Comparison of ENCODE assay signal across 8 mouse cellular contexts in genomic region chr15:31536051-31536737, GRCm38 (mm10). TPM values are rescaled to one million over a fixed set of nuclear protein-coding genes. Genes with fewer than 3 reads are reported as not detected.
DNase-seq lines count a peak whose midpoint lies in the region; ATAC-seq and TF ChIP-seq lines count a peak whose summit lies in the region.

No protein-coding gene starts in this region.

- H3K4me3 ChIP-seq in ES-Bruce4 (ENCODE audit: low read depth, low read length), result no peak overlapping the region
- H3K4me3 ChIP-seq in hindbrain, embryonic 10.5 days, result peak overlapping the region; percentile 23
- no peak overlapping the region for H3K4me3 ChIP-seq in intestine, postnatal 0 days (ENCODE audit: low read depth, low read length)

- peak; percentile 41; the same call in 1 of the 2 replicates for TF ChIP-seq EP300 in ES-Bruce4 (IDR thresholded peaks at IDR 0.05; ENCODE audit: insufficient read depth, low read depth, low read length)

- H3K4me2 ChIP-seq in intestine, postnatal 0 days (replicated peaks; ENCODE audit: low read depth), result no peak overlapping the region

- DNase-seq in brain, adult 2 months (ENCODE audit: low read depth, low spot score), result peak; percentile 89
- peak; percentile 82 for DNase-seq in hindbrain, embryonic 10.5 days (ENCODE audit: low spot score)
- DNase-seq in liver, result peak; percentile 14
- peak; percentile 76 to 88 for DNase-seq in right cerebral cortex, postnatal 10 days (ENCODE audit: low spot score in 2 of 2)
- DNase-seq in thymus, postnatal 36 days, result no peak
- no peak for DNase-seq in heart, postnatal 36 days

- 11% methylated on average over 7 of the region's 7 CpGs for WGBS in hindbrain, embryonic 10.5 days
- WGBS in intestine, postnatal 0 days, result 20% methylated on average over 7 of the region's 7 CpGs

- no peak for TF ChIP-seq CTCF in ES-Bruce4 (IDR thresholded peaks at IDR 0.05; ENCODE audit: low read depth, low read length)
- TF ChIP-seq CTCF in intestine, postnatal 0 days (IDR thresholded peaks at IDR 0.05; ENCODE audit: low read depth), result no peak

- H3K27ac ChIP-seq in ES-Bruce4 (ENCODE audit: insufficient read depth, low read length), result peak overlapping the region; percentile 71
- H3K27ac ChIP-seq in hindbrain, embryonic 10.5 days, result peak overlapping the region; percentile 83
- H3K27ac ChIP-seq in intestine, postnatal 0 days (ENCODE audit: low read depth, low read length), result no peak overlapping the region

- no peak for TF ChIP-seq POLR2A in ES-Bruce4 (IDR thresholded peaks at IDR 0.05; ENCODE audit: insufficient read depth, low read length)

- no peaks in the 10 kb centered on the region for H3K9me3 ChIP-seq in ES-Bruce4 (replicated peaks; ENCODE audit: control insufficient read depth, insufficient read depth, low read length, poor library complexity, severe bottlenecking)
- 0 out of 2 replicates have a peak, but pooled peaks cover 2% of the 10 kb centered on the region for H3K9me3 ChIP-seq in hindbrain, embryonic 10.5 days
- H3K9me3 ChIP-seq in intestine, postnatal 0 days (ENCODE audit: control insufficient read depth), result no peaks in the 10 kb centered on the region

- H3K4me1 ChIP-seq in ES-Bruce4 (ENCODE audit: control insufficient read depth, insufficient read depth, low read length), result peaks cover 7% of the 10 kb centered on the region
- H3K4me1 ChIP-seq in hindbrain, embryonic 10.5 days (replicated peaks), result peaks cover 41% of the 10 kb centered on the region
- H3K4me1 ChIP-seq in intestine, postnatal 0 days (replicated peaks; ENCODE audit: control insufficient read depth, insufficient read depth, low read length), result 0 out of 2 replicates have a peak, but pooled peaks cover 2% of the 10 kb centered on the region

- no peak overlapping the region for H3K9ac ChIP-seq in ES-Bruce4 (ENCODE audit: low read depth, poor library complexity, severe bottlenecking)
- no peak overlapping the region for H3K9ac ChIP-seq in intestine, postnatal 0 days (ENCODE audit: low read depth, low read length)

- intact Hi-C loops in heart, postnatal 36 days (cut with DNase I), result no loop called here

- ATAC-seq in intestine, postnatal 0 days, result no peak

- no peaks in the 10 kb centered on the region for H3K36me3 ChIP-seq in ES-Bruce4 (ENCODE audit: control insufficient read depth, insufficient read depth, low read length, poor library complexity, severe bottlenecking)
- H3K36me3 ChIP-seq in hindbrain, embryonic 10.5 days, result no peaks in the 10 kb centered on the region
- no peaks in the 10 kb centered on the region for H3K36me3 ChIP-seq in intestine, postnatal 0 days (ENCODE audit: control insufficient read depth, insufficient read depth)

- no peaks in the 10 kb centered on the region for H3K27me3 ChIP-seq in ES-Bruce4 (ENCODE audit: control insufficient read depth, insufficient read depth, low read length, poor library complexity, severe bottlenecking)
- 0 out of 2 replicates have a peak, but pooled peaks cover 9% of the 10 kb centered on the region for H3K27me3 ChIP-seq in hindbrain, embryonic 10.5 days (ENCODE audit: insufficient read depth, poor library complexity, severe bottlenecking)
- H3K27me3 ChIP-seq in intestine, postnatal 0 days (replicated peaks; ENCODE audit: control insufficient read depth, insufficient read depth, low read length), result no peaks in the 10 kb centered on the region

RNA-seq across cellular contexts. Expression of gene March6, which starts 5.3 kb away (rescaled TPM):
- polyA plus RNA-seq in ES-Bruce4 (2011; ENCODE audit: insufficient read depth, insufficient read length, low read depth, missing spikeins), result 54.0 and 58.9 TPM in 2 replicates
- polyA plus RNA-seq in hindbrain, embryonic 10.5 days (2016; fragmentation: Nextera tagmentation; extraction: Ambion mirVana), result 34.5 and 39.9 TPM in 2 replicates
- 15.4 and 16.5 TPM in 2 replicates for polyA plus RNA-seq in intestine, postnatal 0 days (2015; fragmentation: Nextera tagmentation; extraction: Ambion mirVana)
- 100 to 1,000 TPM; 108 to 117 TPM for total RNA-seq in heart, postnatal 36 days (2021)

RNA-seq across cellular contexts. Expression of gene Cmbl, which starts 29.0 kb away (rescaled TPM):
- 1.3 TPM in 1 of 2 replicates, not detected in the other for polyA plus RNA-seq in ES-Bruce4 (2011; ENCODE audit: insufficient read depth, insufficient read length, low read depth, missing spikeins)
- polyA plus RNA-seq in hindbrain, embryonic 10.5 days (2016; fragmentation: Nextera tagmentation; extraction: Ambion mirVana), result 1.6 and 2.0 TPM in 2 replicates
- polyA plus RNA-seq in intestine, postnatal 0 days (2015; fragmentation: Nextera tagmentation; extraction: Ambion mirVana), result 90.2 and 105 TPM in 2 replicates
- 10 to 100 TPM; 36.4 to 38.8 TPM for total RNA-seq in heart, postnatal 36 days (2021)

Comparison
In these comparisons a context has a peak if more than half of its experiments do, and no peak if none do; other contexts are left out.
1. DNase-seq: peak in brain, adult 2 months (single experiment), hindbrain, embryonic 10.5 days (single experiment), liver (single experiment) and right cerebral cortex, postnatal 10 days (2 of 2); none in thymus, postnatal 36 days (0 of 2) and heart, postnatal 36 days (0 of 2).
2. RNA of gene Cmbl, which starts 29.0 kb away (polyA plus RNA-seq): 90.2 to 105 TPM in intestine, postnatal 0 days; 1.6 to 2.0 TPM in hindbrain, embryonic 10.5 days and 1.3 TPM in ES-Bruce4; every median in the first group is over 10 times any median in the second.